Mouse (Mus musculus): ENCODE data around the gene Tmem184b.

GRCm38 (mm10) chr15:79418265-79418664 is 14.9 kb upstream of the Tmem184b start:
- TF ChIP-seq CTCF (IDR thresholded peaks at IDR 0.05; ENCODE audit: extremely low read depth, insufficient read length, insufficient replicate concordance, low read depth, low read length) (no peak), POLR2A (IDR thresholded peaks at IDR 0.05; ENCODE audit: low read depth, low read length) (no peak)

Measured in small intestine, adult 2 months (tissue).